Mouse (Mus musculus) CH12.LX (cell line): Measurements from ENCODE around the gene Olfr318.

Experiments
- CTCF ChIP-seq, 2 experiments: IDR thresholded peaks in 1 of 2; conservative IDR thresholded peaks in 1 of 2; 2 replicates each; pipeline ENCODE4 v1.5.1; 2011 to 2012; ENCODE audit warnings: low read depth in 2 of 2, low read length in 2 of 2, improper control_type of control experiment in 1 of 2, inconsistent platforms in 1 of 2, mild to moderate bottlenecking in 1 of 2, moderate library complexity in 1 of 2
- E2F4 ChIP-seq: IDR thresholded peaks from 2 replicates; pipeline ENCODE4 v1.6.1; 2011; ENCODE audit warnings: low read depth, low read length, improper control_type of control experiment; ENCODE audit not compliant: insufficient replicate concordance
- EP300 ChIP-seq: IDR thresholded peaks from 2 replicates; pipeline ENCODE4 v1.6.1; 2011; ENCODE audit warnings: low read length, improper control_type of control experiment
- ETS1 ChIP-seq: conservative IDR thresholded peaks from 2 replicates; pipeline ENCODE4 v1.6.1; 2012; ENCODE audit warnings: low read depth, mild to moderate bottlenecking, inconsistent platforms, low read length, improper control_type of control experiment, moderate library complexity
- JUN ChIP-seq: IDR thresholded peaks from 2 replicates; pipeline ENCODE4 v1.6.1; 2011; ENCODE audit warnings: low read depth, mild to moderate bottlenecking, low read length, improper control_type of control experiment, moderate library complexity; ENCODE audit not compliant: insufficient read depth
- POLR2AphosphoS2 ChIP-seq: IDR thresholded peaks from 2 replicates; pipeline ENCODE4 v1.6.1; 2011; ENCODE audit warnings: low read depth, low read length, improper control_type of control experiment
- TBP ChIP-seq: conservative IDR thresholded peaks from 2 replicates; pipeline ENCODE4 v1.6.1; 2011; ENCODE audit warnings: low read depth, low read length, improper control_type of control experiment
- TCF12 ChIP-seq: IDR thresholded peaks from 2 replicates; pipeline ENCODE4 v1.6.1; 2014; ENCODE audit warnings: low read depth, mild to moderate bottlenecking, inconsistent platforms, low read length, improper control_type of control experiment
- USF1 ChIP-seq: IDR thresholded peaks from 2 replicates; pipeline ENCODE4 v1.6.1; 2014; ENCODE audit warnings: low read depth, mild to moderate bottlenecking, inconsistent platforms, low read length, improper control_type of control experiment
- ZC3H11A ChIP-seq: IDR thresholded peaks from 2 replicates; pipeline ENCODE4 v1.6.1; 2012; ENCODE audit warnings: low read depth, mild to moderate bottlenecking, inconsistent platforms, low read length, improper control_type of control experiment
- ZKSCAN1 ChIP-seq: IDR thresholded peaks from 2 replicates; pipeline ENCODE4 v1.6.1; 2012; ENCODE audit warnings: low read depth, inconsistent platforms, low read length, improper control_type of control experiment, borderline replicate concordance
- ZNF384 ChIP-seq: IDR thresholded peaks from 2 replicates; pipeline ENCODE4 v1.6.1; 2012; ENCODE audit warnings: low read depth, low read length, improper control_type of control experiment, inconsistent platforms

DNA sequence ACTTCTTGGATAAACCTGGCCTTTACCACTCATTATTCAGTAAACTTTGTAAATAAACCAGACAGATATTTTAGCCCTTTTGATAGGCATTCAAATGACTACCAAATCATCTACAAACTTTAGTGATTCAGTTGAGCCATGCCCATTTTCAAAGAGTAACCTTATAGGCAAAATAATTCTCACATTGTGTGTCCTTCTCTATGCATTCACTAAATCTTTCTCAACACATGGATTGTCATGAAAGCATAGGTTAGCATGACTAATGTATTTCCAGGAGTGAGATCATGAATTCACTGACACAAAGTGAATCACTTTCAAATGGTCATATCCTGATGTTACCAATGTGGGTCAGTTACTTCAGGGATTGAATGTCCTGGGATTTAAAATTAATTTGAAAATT lies 49.1 kb upstream of the Olfr318 start, which contains the start of gene Olfr315:
- TF ChIP-seq EP300 (no peak), TBP (no peak), USF1 (no peak), E2F4 (no peak), ZC3H11A (no peak), CTCF (conservative IDR thresholded peaks at IDR 0.05 in 1 of 2, IDR thresholded peaks at IDR 0.05 in 1 of 2; ENCODE audit: low read depth in 2 of 2, low read length in 2 of 2) (no peak), ZKSCAN1 (no peak), POLR2AphosphoS2 (no peak), ETS1 (no peak), ZNF384 (no peak), JUN (no peak), TCF12 (no peak)
